Mouse (Mus musculus) liver, adult 2 months (tissue): ENCODE measurements around the gene Il6ra. TPM values are rescaled to one million over a fixed set of nuclear protein-coding genes. Genes with fewer than 3 reads are reported as not detected.

Source experiments
- DNase-seq: peaks from one replicate; pipeline ENCODE4 v3.0.0-alpha.2; 2011; ENCODE audit warnings: low read depth, low spot score; ENCODE audit errors: extremely low read depth
- H3K27ac ChIP-seq: fragments of 200-500 bp; replicated peaks from 2 replicates; pipeline ENCODE4 v1.5.1; 2012; ENCODE audit warnings: low read depth, mild to moderate bottlenecking, control low read depth, inconsistent platforms, low read length; ENCODE audit not compliant: insufficient read depth
- H3K27me3 ChIP-seq: fragments of 200-500 bp; 2 replicates; pipeline ENCODE4 v1.6.1; 2012; ENCODE audit warnings: mild to moderate bottlenecking, moderate library complexity, low read length, inconsistent platforms; ENCODE audit not compliant: control insufficient read depth, insufficient read depth
- H3K36me3 ChIP-seq: fragments of 200-500 bp; 2 replicates; pipeline ENCODE4 v1.6.1; 2012; ENCODE audit warnings: low read length, inconsistent platforms; ENCODE audit not compliant: control insufficient read depth, insufficient read depth
- H3K4me1 ChIP-seq: fragments of 200-500 bp; 2 replicates; pipeline ENCODE4 v1.6.1; 2011; ENCODE audit warnings: low read length; ENCODE audit not compliant: control insufficient read depth, insufficient read depth
- H3K4me3 ChIP-seq: fragments of 200-500 bp; 2 replicates; pipeline ENCODE4 v1.5.1; 2011; ENCODE audit warnings: low read depth, mild to moderate bottlenecking, control low read depth, low read length, moderate library complexity; ENCODE audit not compliant: insufficient read depth
- H3K79me2 ChIP-seq: fragments of 200-500 bp; 2 replicates; pipeline ENCODE4 v1.6.1; 2012; ENCODE audit warnings: inconsistent platforms, mild to moderate bottlenecking, low read length, moderate library complexity; ENCODE audit not compliant: control insufficient read depth, insufficient read depth
- H3K9ac ChIP-seq: fragments of 200-500 bp; 2 replicates; pipeline ENCODE4 v1.6.1; 2012; ENCODE audit warnings: low read depth, mild to moderate bottlenecking, control low read depth, inconsistent platforms, low read length
- CTCF ChIP-seq: fragments of 200-500 bp; IDR thresholded peaks from 2 replicates; pipeline ENCODE4 v1.5.1; 2011; ENCODE audit warnings: low read depth, low read length, control low read depth
- POLR2A ChIP-seq: fragments of 200-500 bp; IDR thresholded peaks from 2 replicates; pipeline ENCODE4 v1.6.1; 2011; ENCODE audit warnings: low read length, control low read depth; ENCODE audit not compliant: insufficient read depth; ENCODE audit errors: extremely low read depth
- WGBS: fragments of 180-500 bp; shearing (Covaris S2); methylation state at CpG from one replicate; pipeline ENCODE4 v1.1.7; 2018; 5-methylcytosine and 5-hydroxymethylcytosine counted together
- polyA plus RNA-seq: library from polyadenylated mRNA; depleted of rRNA; stranded (reverse); fragments of >200 nt; gene quantifications from 2 replicates; pipeline ENCODE4 v1.2.3, GENCODE M21; 2012
- total RNA-seq: library from RNA; depleted of rRNA; stranded (reverse); fragments of >200 nt; gene quantifications from 2 replicates; pipeline ENCODE4 v1.2.3, GENCODE M21; 2014

Il6ra gene
- total and polyA plus RNA-seq, 2 experiments, result 10.5 to 15.4 TPM

- 72% methylated on average over 10 of the region's 10 CpGs for WGBS
- TF ChIP-seq CTCF (no peak), POLR2A (no peak)
- H3K79me2 ChIP-seq, result no peaks in the 10 kb centered on the region
- no peaks in the 10 kb centered on the region for H3K4me1 ChIP-seq
- no peaks in the 10 kb centered on the region for H3K27me3 ChIP-seq
- no peak for DNase-seq
- no peaks in the 10 kb centered on the region for H3K36me3 ChIP-seq
- no peak overlapping the region for H3K4me3 ChIP-seq
- H3K9ac ChIP-seq, result no peak overlapping the region
- no peak overlapping the region for H3K27ac ChIP-seq
Measured at GRCm38 (mm10) chr3:89821548-89822480, 91.2 kb downstream of the Il6ra start.

- H3K36me3 ChIP-seq, result no peaks in the 10 kb centered on the region
- H3K4me1 ChIP-seq, result no peaks in the 10 kb centered on the region
- H3K27ac ChIP-seq, result no peak overlapping the region
- no peaks in the 10 kb centered on the region for H3K79me2 ChIP-seq
- DNase-seq, result no peak
- WGBS, result 80% methylated on average over 11 of the region's 11 CpGs
- TF ChIP-seq POLR2A, result no peak
- TF ChIP-seq CTCF, result no peak
- H3K4me3 ChIP-seq, result no peak overlapping the region
- no peaks in the 10 kb centered on the region for H3K27me3 ChIP-seq
- no peak overlapping the region for H3K9ac ChIP-seq
Measured at GRCm38 (mm10) chr3:89821096-89821513, 91.9 kb downstream of the Il6ra start.

- TF ChIP-seq CTCF (no peak), POLR2A (no peak)
- DNase-seq, result no peak
- 77% methylated on average over 12 of the region's 12 CpGs for WGBS
- Histone ChIP-seq H3K4me1 (no peaks in the 10 kb centered on the region), H3K4me3 (no peak overlapping the region), H3K27ac (no peak overlapping the region), H3K27me3 (no peaks in the 10 kb centered on the region), H3K9ac (no peak overlapping the region), H3K36me3 (no peaks in the 10 kb centered on the region), H3K79me2 (no peaks in the 10 kb centered on the region)
Measured at GRCm38 (mm10) chr3:89820311-89821095, 92.5 kb downstream of the Il6ra start.

GRCm38 (mm10) chr3:89819897-89820296 is 93.1 kb downstream of the Il6ra start:
- Histone ChIP-seq H3K27ac (no peak overlapping the region), H3K9ac (no peak overlapping the region), H3K4me3 (no peak overlapping the region), H3K27me3 (no peaks in the 10 kb centered on the region), H3K36me3 (no peaks in the 10 kb centered on the region), H3K79me2 (no peaks in the 10 kb centered on the region), H3K4me1 (no peaks in the 10 kb centered on the region)
- WGBS, result 46% methylated on average over 7 of the region's 7 CpGs
- no peak for TF ChIP-seq POLR2A
- no peak for TF ChIP-seq CTCF
- no peak for DNase-seq

- no peaks in the 10 kb centered on the region for H3K4me1 ChIP-seq
- H3K27me3 ChIP-seq, result no peaks in the 10 kb centered on the region
- no peak for TF ChIP-seq POLR2A
- no peak for TF ChIP-seq CTCF
- no peak overlapping the region for H3K27ac ChIP-seq
- WGBS, result 45% methylated on average over 3 of the region's 3 CpGs
- no peaks in the 10 kb centered on the region for H3K79me2 ChIP-seq
- no peak for DNase-seq
- no peaks in the 10 kb centered on the region for H3K36me3 ChIP-seq
- no peak overlapping the region for H3K9ac ChIP-seq
- H3K4me3 ChIP-seq, result no peak overlapping the region
Measured at GRCm38 (mm10) chr3:89818605-89819004, 94.4 kb downstream of the Il6ra start.
